ENCODE assay signal across 22 mouse cellular contexts in the genomic region with DNA sequence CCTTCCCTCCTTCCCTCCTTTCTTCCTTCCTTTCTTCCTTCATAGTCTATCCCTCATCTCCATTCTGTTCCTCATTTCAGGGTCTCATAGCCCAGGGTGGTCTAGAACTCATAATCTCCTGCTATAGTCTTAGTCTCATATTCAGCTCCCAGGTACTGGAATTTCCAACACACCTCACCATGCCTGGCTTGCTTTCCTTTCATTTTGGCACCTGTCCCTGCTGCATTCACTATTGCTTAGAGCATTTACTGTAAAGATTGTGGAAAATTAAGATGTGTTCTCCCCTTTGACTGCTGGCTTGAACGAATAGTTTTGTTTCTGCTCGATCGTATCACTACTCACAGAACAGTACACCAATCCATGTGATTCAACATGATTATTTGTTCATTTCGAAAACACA.
"Had no signal": no experiment of that assay in that cellular context is flagged by ENCODE, and none has a peak within 500 bp of the region (broad histone marks: within the 10 kb centered on the region; RNA-seq: fewer than 3 reads in every experiment).

No protein-coding gene starts in this region.

- H3K36me3 ChIP-seq: embryonic facial prominence, embryonic 15.5 days; forebrain, embryonic 15.5 days had no signal

- DNase-seq: cerebellum, adult 8-10 months; cerebellum, adult 9-11 months; cerebellum, postnatal 14 days; embryo, embryonic 11 days; forebrain, postnatal 0 days; gastrocnemius, adult 2 months; gastrocnemius, postnatal 10 days; gastrocnemius, postnatal 14 days; gastrocnemius, postnatal 25 days; gastrocnemius, postnatal 36 days; heart, adult 11 months; heart, adult 18-20 months; heart, adult 2 months had no signal

- H3K9me3 ChIP-seq: embryonic facial prominence, embryonic 10.5 days; embryonic facial prominence, embryonic 12.5 days; embryonic facial prominence, embryonic 13.5 days; embryonic facial prominence, embryonic 15.5 days; forebrain, embryonic 12.5 days; forebrain, embryonic 15.5 days; heart, embryonic 10.5 days had no signal

- H3K27me3 ChIP-seq: embryonic facial prominence, embryonic 12.5 days; embryonic facial prominence, embryonic 13.5 days; embryonic facial prominence, embryonic 15.5 days; forebrain, embryonic 12.5 days; forebrain, embryonic 15.5 days had no signal

- H3K4me2 ChIP-seq: embryonic facial prominence, embryonic 12.5 days; embryonic facial prominence, embryonic 13.5 days; embryonic facial prominence, embryonic 15.5 days; forebrain, embryonic 12.5 days; forebrain, embryonic 15.5 days; heart, embryonic 11.5 days had no signal

- H3K4me1 ChIP-seq: embryonic facial prominence, embryonic 13.5 days; embryonic facial prominence, embryonic 15.5 days; heart, embryonic 10.5 days had no signal

- H3K4me3 ChIP-seq: embryonic facial prominence, embryonic 10.5 days; embryonic facial prominence, embryonic 12.5 days; embryonic facial prominence, embryonic 13.5 days; embryonic facial prominence, embryonic 15.5 days; erythroblast, embryonic 14.5 days; forebrain, embryonic 12.5 days; forebrain, embryonic 15.5 days; gastrocnemius, adult 2 months; heart, adult 2 months; heart, embryonic 10.5 days had no signal

- H3K27ac ChIP-seq: embryonic facial prominence, embryonic 10.5 days; embryonic facial prominence, embryonic 12.5 days; embryonic facial prominence, embryonic 13.5 days; embryonic facial prominence, embryonic 15.5 days; forebrain, embryonic 12.5 days; gastrocnemius, adult 2 months; heart, adult 2 months; heart, embryonic 10.5 days had no signal

- H3K9ac ChIP-seq: embryonic facial prominence, embryonic 12.5 days; embryonic facial prominence, embryonic 13.5 days; embryonic facial prominence, embryonic 15.5 days; forebrain, embryonic 12.5 days; forebrain, embryonic 15.5 days; forebrain, postnatal 0 days had no signal
